Mouse (Mus musculus) thymus, adult 2 months (tissue): ENCODE results near the gene Ap5s1. TPM values are rescaled to one million over a fixed set of nuclear protein-coding genes. Genes with fewer than 3 reads are reported as not detected.

Experiments
- DNase-seq: peaks from one replicate; pipeline ENCODE4 v3.0.0; 2021
- H3K27ac ChIP-seq: fragments of 200-500 bp; 2 replicates; pipeline ENCODE4 v1.5.1; 2012; ENCODE audit warnings: low read length, control low read depth; ENCODE audit not compliant: control insufficient read depth, insufficient read depth
- H3K27me3 ChIP-seq: fragments of 200-500 bp; 2 replicates; pipeline ENCODE4 v1.6.1; 2012; ENCODE audit warnings: mild to moderate bottlenecking, low read length, moderate library complexity, mixed read lengths; ENCODE audit not compliant: control insufficient read depth, insufficient read depth
- H3K36me3 ChIP-seq: fragments of 200-500 bp; 2 replicates; pipeline ENCODE4 v1.6.1; 2012; ENCODE audit warnings: mild to moderate bottlenecking, low read length, moderate library complexity; ENCODE audit not compliant: control insufficient read depth, insufficient read depth
- H3K4me1 ChIP-seq: fragments of 200-500 bp; replicated peaks from 2 replicates; pipeline ENCODE4 v1.6.1; 2012; ENCODE audit warnings: low read length; ENCODE audit not compliant: control insufficient read depth, insufficient read depth
- H3K4me3 ChIP-seq: fragments of 200-500 bp; 2 replicates; pipeline ENCODE4 v1.5.1; 2012; ENCODE audit warnings: mild to moderate bottlenecking, low read length, control low read depth, moderate library complexity; ENCODE audit not compliant: control insufficient read depth, insufficient read depth
- CTCF ChIP-seq: fragments of 200-500 bp; IDR thresholded peaks from 2 replicates; pipeline ENCODE4 v1.5.1; 2012; ENCODE audit warnings: mild to moderate bottlenecking, control low read depth, low read length, moderate library complexity, borderline replicate concordance; ENCODE audit not compliant: control insufficient read depth, poor library complexity, insufficient read depth; ENCODE audit errors: extremely low read depth
- POLR2A ChIP-seq: fragments of 200-500 bp; IDR thresholded peaks from 2 replicates; pipeline ENCODE4 v1.6.1; 2012; ENCODE audit warnings: mild to moderate bottlenecking, low read length, control low read depth, moderate library complexity; ENCODE audit not compliant: control insufficient read depth, poor library complexity, insufficient read depth; ENCODE audit errors: extremely low read depth
- WGBS: fragments of 180-500 bp; shearing (Covaris S2); methylation state at CpG from one replicate; pipeline ENCODE4 v1.1.7; 2018; 5-methylcytosine and 5-hydroxymethylcytosine counted together
- polyA plus RNA-seq: library from polyadenylated mRNA; depleted of rRNA; stranded (reverse); fragments of >200 nt; gene quantifications from 2 replicates; pipeline ENCODE4 v1.2.3, GENCODE M21; 2012

Gene Ap5s1
- polyA plus RNA-seq, 1 experiment, result 52.7 TPM

DNA sequence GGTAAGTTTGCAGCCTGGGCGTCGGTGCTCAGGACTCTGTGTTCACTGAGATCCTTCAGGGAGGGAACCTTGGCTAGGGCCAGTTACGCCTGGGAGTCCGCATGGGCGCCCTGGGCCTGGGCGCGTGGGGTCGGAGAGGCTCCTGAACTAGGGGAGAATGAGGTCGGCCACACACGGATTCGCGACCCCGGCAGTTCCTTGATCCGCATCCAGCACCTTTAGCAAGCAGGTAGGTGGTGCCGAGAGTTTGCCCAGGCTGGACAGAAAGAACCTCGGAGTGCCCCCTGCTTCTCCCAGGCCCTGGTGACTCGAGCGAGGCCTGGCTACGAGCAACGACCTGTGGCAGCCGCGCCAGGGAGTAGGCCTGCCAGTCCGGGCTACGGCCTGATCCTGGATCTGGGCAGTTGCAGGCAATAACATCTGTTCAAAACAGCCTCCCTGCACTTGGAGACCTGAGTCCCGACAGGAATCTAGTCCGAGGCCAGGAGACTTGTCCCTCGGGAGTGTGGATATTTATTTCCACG lies 27.3 kb downstream of the Ap5s1 start:
- Histone ChIP-seq H3K4me3 (peak overlapping the region; percentile 79), H3K36me3 (no peaks in the 10 kb centered on the region), H3K4me1 (peaks cover 19% of the 10 kb centered on the region), H3K27me3 (no peaks in the 10 kb centered on the region), H3K27ac (no peak overlapping the region)
- TF ChIP-seq POLR2A (peak; percentile 2; the same call in 1 of the 2 replicates), CTCF (no peak)
- 9% methylated on average over 28 of the region's 28 CpGs for WGBS
- DNase-seq, result no peak

DNA sequence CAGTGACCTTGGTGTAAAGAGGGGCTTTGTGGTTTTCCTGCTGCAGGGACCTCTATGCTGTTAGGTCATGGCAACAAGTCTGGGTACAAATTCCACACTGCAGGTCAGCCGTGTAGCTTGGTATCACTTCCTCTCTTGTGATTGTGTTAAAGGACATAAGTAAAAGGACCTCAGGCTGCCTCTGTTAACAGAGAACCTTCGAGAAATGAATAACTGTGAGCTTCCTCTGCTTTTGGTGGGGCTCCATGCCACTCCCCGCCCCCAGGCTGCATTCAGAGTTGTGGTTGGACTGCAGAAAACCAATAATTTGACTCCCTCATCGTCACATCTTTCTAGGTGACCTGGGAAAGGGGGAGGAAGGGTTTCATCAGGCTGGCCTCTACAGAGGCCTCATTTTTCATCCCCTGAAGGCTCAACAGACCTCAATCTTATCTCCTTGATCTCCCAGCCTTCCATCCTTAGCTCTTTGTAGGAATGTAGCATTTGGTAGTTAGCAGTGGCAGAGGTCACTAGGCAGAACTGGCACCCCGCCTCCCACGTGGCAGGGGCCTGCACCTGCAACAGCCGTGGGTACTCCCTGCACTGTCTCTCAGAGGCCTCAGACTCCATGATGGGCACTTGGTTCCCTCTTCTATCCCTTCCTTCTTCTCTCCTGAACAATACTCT lies 28.2 kb downstream of the Ap5s1 start:
- H3K36me3 ChIP-seq, result no peaks in the 10 kb centered on the region
- WGBS, result 26% methylated on average over 7 of the region's 7 CpGs

DNA sequence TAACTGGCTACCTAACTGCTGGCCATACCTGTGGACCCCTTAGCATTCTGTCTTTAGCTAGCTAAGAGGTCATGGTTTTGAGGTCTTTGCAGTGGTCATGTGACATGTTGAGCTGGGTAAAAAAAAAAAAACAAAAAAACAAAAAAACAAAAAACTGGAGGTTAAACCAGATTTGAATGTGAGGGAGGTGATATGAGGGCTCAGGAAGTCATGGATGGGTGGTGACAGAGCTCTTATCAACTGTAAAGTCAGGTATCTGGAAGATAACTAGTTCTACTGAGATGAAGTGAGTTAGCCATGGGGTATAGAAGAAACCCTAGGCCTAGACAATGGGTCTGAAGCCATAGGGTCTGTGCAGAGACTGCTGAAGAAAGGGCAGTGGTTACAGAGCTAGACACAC lies 35.3 kb downstream of the Ap5s1 start:
- Histone ChIP-seq H3K36me3 (peaks cover 45% of the 10 kb centered on the region), H3K27me3 (no peaks in the 10 kb centered on the region), H3K4me1 (no peaks in the 10 kb centered on the region; the same call in 1 of the 2 replicates), H3K4me3 (no peak overlapping the region), H3K27ac (no peak overlapping the region)
- no peak for DNase-seq
- TF ChIP-seq POLR2A, result no peak
- TF ChIP-seq CTCF, result no peak

More for the DNA sequence above, 28.2 kb downstream of the Ap5s1 start:
- no peak overlapping the region for H3K4me3 ChIP-seq
- H3K4me1 ChIP-seq, result peaks cover 19% of the 10 kb centered on the region
- H3K27ac ChIP-seq, result no peak overlapping the region
- DNase-seq, result peak; percentile 12
- TF ChIP-seq CTCF (no peak), POLR2A (no peak)
- no peaks in the 10 kb centered on the region for H3K27me3 ChIP-seq

DNA sequence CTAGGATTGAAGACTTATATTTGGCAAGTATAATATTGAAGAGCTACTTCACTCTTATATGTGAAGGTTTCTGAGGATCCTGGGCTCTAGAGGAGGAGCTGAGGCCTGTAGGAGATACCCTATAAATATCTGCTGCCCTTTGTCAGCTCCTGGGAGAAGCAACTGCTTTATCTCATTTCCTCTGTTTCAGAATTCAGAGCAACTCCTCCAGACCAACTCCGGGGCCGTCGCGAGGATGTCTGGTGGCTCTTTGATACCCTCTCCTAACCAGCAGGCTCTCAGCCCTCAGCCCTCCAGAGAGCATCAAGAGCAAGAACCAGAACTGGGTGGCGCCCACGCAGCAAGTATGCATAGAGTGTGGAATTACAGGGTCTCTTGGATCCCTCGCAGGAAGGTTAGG lies 36.1 kb downstream of the Ap5s1 start:
- Histone ChIP-seq H3K4me3 (no peak overlapping the region), H3K27ac (no peak overlapping the region), H3K27me3 (no peaks in the 10 kb centered on the region), H3K4me1 (no peaks in the 10 kb centered on the region; the same call in 1 of the 2 replicates), H3K36me3 (peaks cover 45% of the 10 kb centered on the region)
- TF ChIP-seq CTCF (no peak), POLR2A (no peak)
- WGBS, result 94% methylated on average over 7 of the region's 7 CpGs
- no peak for DNase-seq

DNA sequence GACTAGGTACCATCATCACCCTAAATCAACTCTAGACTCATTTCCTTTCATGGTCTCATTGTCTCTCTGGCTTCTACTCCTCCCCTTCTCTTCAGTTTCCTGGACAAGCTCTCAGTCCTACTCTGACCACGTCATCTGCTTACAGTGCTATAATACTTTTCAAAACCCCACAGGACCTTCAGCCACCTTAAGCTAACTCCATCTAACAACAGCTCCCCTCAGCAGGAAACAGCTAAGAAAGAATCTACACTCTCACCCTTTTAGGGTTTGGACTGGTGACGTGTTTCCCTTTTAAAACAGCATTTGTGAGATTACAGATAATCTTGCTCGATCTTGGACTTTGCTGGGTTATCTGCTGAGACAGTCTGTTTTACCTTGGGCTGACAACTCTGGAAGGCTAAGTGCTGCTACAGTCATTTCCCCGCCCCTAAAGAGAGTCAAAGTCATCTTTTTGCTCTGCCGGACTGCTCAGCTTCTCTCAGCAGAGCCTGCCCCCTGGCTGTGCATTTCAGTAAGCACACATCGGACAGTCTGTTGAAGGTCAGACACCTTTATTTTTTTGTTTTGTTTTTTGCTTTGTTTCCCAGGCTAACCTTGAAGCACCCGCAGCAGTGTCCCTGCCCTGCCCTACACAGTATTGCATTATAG lies 46.9 kb downstream of the Ap5s1 start:
- H3K36me3 ChIP-seq, result no peaks in the 10 kb centered on the region
- H3K4me1 ChIP-seq, result no peaks in the 10 kb centered on the region
- peak; percentile 57 for DNase-seq
- peak; percentile 30; the same call in 1 of the 2 replicates for TF ChIP-seq CTCF
- no peak for TF ChIP-seq POLR2A
- WGBS, result 7% methylated on average over 7 of the region's 7 CpGs
- H3K27ac ChIP-seq, result no peak overlapping the region
- no peak overlapping the region for H3K4me3 ChIP-seq
- H3K27me3 ChIP-seq, result no peaks in the 10 kb centered on the region

DNA sequence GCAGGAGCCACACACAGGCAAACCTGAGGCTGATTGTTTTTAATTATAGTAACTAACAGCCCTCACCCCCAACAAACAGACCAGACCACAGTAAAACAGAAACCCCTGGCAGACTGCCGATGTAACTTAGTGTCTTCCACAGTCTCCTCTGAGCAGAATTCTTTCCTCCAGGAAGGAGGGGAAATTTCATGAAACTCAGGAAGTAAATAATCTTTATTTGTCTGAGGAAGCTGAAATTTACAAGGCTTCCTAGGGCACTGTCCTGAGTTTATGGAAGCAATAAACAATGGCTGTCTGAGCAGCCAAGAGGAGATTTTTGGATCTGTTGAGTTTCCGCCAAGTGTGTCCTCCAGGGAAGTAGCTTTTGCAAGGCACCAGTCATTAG lies 47.4 kb downstream of the Ap5s1 start:
- DNase-seq, result no peak
- Histone ChIP-seq H3K4me1 (no peaks in the 10 kb centered on the region), H3K27me3 (no peaks in the 10 kb centered on the region), H3K36me3 (no peaks in the 10 kb centered on the region), H3K4me3 (no peak overlapping the region), H3K27ac (no peak overlapping the region)
- TF ChIP-seq CTCF (no peak), POLR2A (no peak)
- WGBS, result 56% methylated on average over 2 of the region's 2 CpGs
